Mouse (Mus musculus): Measurements from ENCODE around the gene Pim3.

Gene Pim3

DNA sequence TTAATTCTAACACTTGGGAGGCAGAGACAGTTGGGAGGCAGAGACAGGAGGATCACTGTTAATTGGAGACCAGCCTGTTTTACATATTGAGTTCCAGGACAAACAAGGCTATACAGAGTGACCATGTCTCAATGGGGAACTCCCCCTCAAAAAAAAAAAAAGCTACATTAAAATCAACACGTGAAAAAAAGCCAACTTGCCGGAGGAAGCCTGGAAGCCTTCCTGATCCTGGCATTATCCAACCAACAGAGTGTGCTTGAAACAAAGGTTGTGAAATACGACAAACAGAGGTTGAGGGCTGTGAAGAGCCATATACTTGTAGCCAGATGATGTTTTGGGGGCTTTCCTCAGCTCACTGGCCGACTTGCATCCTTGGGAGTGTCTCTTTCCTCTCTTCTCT lies 20.9 kb downstream of the Pim3 start:
- no peak for DNase-seq

DNA sequence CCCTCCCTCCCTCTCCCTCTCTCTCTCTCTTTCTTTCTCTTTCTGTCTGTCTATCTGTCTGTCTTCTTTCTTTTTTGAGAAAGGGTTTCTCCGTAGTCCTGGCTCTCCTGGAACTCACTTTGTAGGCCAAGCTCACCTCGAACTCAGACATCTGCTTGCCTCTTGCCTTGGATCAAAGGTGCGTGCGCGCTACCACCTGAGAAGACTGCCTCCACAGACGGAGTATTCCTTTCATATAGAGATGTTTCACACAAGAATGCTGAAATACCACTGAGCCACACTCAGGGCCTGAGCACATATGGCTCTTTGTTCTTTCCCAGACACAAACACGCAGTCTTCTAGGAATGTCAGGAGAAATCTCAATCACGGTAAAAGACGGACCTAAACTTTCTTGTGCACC lies 21.4 kb downstream of the Pim3 start:
- DNase-seq: no peak

DNA sequence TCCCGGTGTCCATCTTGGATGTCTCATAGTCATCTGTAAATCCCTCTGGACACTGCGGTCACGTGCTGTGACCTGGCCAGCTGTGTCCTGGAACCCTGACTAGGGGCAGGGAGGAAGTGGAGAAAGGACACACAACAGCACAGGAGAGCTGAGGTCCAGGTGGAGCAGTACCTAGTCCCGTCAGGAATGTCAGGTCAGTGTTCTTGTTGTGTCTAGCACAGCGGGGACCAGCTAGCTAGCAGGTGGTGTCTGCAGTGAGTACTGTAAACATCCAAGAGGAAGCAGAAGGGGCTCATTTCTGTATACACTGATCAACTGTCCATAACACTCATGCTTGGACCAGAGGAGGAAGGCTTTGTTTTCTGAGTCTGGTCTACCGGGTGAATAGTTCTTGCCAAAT lies 23.4 kb downstream of the Pim3 start:
- DNase-seq: no peak

DNA sequence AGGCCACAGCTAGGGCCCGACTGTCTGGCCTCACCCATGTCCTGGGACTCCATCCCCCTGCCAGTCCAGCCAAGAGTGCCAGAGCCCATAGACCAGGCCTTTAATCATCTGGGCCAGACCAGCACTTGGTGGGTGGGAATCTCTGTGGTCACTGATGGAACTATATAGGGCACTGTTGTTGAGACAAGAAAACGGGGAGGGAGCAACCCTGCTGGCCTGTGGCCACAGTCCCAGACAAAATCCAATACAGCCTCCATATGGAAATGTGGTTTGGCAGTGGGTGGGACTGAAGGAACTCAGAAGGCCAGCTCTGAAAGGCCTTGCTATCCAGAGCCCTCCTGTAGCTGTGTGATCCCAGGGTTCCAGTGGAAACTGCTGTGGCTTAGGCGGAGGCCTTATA lies 27.0 kb downstream of the Pim3 start:
- peak in 1 of 2 experiments; percentile 17 for DNase-seq

DNA sequence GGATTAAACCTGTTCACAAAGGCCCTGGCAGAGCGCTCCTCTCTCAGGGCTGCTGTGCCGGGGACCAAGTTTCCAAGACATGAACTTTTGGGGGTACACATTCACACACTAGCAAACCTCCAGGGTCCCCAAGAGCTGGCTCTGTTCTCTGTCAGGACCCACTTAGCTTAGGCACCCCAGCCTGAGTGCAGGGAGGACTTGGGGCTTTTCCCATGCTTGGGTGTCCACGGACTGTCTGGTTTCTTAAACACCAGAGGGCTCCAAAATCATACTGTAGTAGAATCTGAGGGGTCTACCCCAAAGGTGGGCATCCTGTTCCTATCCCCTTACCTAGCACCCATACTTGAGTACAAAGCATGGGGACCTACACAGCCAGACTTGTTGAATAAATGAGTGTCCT lies 28.0 kb downstream of the Pim3 start:
- DNase-seq: no peak

DNA sequence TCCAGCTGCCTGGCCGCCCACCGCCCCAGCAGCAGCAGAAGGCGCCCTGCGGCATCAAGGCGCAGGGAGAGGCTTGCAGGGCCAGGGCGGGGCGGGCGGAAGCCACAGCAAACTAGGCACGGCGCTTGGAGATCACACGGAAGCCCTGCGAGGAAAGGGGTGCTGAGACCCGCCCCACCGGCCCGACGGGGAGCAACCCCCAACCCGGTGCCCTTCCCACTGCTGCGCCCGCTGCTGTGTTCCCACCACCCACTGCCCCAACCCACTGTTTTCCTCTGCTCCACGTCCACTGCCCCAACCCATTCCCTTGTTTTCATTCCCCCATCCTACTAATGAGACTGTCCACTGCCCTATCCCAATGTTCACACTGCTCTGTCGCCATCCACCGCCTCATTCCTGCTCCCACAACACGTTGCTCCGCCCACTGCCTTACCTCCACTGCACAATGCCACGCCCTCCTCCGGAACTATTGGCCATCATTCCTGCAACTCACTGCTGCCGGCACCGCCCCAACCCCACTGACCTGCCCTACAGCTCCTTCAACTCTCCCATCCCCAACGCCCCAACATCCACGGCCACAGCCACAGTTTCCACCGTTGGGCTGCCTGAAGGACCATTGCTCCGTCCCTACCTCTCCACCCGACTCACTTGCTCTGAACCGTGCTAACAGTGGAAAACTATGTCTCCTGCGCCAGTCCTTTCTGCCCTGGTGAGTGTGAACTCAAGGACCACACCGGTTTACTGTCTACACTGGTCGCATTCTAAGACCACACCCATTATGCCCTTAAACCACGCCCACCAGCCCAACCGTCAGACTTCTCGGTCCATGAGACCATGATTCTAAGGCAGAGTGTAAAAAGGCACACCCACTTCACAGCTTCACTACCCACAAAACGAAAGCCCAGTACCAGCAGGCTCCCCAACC lies 29.0 kb downstream of the Pim3 start:
- DNase-seq: peak; percentile 87 to 92

DNA sequence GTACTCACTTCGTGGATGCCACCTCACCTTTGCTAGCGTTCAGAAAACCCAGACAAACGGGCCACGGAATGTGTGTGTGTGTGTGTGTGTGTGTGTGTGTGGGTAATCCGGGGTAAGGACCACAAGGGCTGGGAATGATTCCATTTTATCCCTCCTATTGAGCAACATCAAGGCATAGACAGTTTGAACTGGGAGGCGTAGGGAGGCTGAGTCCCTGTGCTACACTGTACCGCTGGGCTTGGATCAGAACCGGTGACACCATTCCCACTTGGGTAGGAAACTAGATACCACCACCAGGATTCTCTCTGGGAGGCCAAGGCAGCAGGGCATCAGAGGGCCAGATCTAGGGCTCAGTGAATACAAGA lies 29.7 kb downstream of the Pim3 start:
- DNase-seq: no peak

DNA sequence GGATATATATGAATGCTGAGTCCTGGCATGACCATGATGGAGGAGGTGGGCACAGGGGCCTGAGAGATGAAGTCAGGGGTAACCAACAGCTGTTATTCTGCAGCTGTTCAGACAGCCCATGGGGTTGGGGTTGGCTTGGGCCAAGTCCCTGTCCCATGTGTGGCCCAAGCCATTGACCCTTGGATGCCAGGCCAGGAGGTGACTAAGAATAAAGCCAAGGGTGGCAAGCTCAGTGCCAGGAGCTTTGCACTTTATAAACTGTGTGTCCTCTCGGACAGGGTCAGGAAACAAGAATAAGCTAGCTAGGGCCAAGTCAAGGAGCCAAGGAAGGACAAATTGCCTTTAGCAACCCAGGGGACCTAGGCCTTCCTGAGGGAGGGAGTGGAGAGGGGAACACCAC lies 30.3 kb downstream of the Pim3 start:
- no peak for DNase-seq

DNA sequence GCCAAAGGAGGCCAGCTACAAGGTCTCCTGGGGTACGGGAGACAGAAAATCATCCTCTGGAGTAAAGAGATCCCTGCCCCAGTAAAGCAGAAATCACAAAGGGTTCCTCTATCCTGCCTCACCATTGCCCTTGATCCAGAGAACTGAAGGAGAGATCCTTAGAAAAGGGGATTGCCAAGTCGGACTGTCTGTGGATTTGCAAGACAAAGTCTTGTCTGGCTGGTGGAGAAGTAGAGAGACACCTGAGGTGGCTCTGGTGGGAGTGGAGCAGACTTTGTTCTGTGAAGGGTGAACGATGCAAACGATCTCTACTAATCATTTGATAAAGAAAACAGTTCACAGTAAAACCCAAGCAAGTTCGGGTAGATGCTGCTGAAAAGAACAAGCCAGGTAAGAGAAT lies 30.9 kb downstream of the Pim3 start:
- no peak for DNase-seq

DNA sequence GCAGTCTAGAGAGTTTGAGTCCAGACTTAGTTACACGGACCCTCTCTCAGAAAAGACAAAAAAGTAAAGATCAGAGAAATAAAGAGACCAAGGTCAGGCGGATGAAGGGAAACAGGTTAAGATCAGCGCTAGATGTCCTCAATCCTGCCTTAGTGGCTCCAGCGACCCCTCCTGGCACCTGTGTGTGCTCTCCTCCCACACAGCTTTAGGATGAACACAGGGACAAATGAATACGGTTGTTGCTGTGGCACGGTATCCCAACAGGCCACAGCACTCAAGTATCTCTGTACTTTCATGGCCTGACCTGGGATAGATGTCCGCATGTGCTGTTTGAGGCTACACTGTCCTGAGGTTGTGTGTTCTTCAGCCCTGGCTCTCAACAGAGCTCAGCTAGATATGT lies 33.1 kb downstream of the Pim3 start:
- DNase-seq: no peak

DNA sequence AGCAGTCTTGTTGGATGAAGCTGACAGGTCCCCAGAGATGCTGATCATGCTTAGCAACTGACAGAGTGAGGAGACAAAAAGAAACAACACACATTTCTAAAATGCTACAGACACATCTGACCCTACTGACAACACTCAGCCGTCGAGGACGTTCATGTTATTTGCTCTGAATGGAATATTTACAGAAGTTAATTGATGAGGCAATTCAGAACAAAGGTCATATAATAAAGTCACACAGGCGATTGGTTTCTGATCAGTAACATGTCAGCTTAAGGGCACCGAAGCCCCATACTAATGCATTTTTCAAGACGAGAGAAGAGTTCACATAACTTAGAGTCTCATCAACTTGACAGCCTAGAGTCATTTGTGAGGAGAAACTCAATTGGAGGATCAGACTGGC lies 33.9 kb downstream of the Pim3 start:
- no peak for DNase-seq

DNA sequence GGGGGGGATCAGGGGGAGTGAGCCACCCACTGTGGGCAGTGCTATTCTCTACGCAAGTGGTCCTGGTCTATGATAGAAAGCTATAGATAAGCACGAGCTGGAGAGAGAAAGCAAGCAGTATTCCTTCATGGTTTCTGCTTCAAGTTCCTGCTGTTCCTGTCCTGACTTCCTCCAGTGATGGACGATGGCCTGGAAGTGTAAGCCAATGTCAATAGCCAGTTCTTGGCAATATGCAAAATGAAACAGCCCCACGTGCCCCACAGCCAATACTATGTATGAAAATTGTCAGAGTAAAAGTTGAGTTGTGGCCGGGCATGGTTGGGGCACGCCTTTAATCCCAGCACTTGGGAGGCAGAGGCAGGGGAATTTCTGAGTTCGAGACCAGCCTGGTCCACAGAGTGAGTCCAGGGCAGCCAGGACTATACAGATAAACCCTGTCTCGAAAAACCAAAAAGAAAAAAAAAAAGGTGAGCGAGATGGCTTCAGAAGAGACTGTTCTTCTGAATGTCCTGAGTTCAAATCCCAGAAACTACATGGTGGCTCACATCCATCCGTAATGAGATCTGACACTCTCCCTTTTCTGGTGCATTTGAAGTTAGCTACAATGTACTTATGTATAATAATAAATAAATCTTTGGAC lies 34.5 kb downstream of the Pim3 start:
- DNase-seq: no peak

DNA sequence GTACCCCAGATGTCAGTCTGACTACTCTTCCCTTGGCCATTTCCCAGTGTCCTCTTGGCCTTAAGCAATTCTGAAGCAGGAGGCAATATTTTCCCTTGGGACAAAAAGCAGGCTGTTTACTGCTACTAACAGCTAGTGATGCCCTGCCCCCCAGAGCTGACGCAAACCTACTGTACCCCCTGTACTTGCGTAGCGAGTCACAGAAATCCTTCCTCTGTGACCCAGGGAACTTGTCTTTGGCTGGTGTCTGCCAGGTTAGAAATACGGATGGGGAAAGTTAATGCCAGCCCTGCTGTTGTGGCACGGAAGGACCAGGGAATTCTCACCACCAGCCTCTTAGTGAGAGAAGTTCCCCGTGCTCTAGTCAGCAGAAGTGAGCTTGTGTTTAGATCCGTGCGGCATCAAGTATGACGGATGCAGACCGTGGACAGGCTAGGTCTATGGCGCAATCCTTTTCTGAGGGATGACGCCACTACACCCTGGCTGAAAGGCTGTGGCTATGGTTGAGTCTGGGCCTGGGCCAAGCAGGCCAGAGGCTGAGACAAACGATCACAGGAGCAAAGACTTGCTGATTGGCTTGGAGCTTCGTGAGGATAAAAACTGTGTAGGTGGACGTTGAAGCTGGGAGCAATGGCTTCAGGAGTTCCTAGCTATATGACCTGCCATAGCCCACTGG lies 40.4 kb downstream of the Pim3 start:
- DNase-seq: no peak

DNA sequence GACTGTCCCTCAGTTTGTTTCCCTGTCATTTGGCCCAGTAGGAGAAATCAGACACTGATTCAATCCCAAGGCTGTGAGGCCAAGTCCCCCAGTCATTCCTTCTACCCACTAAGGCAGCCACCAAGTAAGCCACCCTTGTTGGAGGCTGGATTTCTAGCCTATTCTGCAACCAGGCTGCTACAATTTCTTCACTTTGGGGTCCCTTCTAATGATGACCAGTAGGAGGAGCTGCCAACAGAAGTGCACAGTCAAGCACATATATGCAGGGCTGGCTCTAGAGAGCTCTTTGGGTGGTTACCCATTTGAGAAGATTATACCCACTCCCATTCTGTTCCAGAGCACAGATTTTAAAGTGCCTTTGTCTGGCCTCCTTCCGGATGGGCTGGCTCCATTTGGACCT lies 41.1 kb downstream of the Pim3 start:
- DNase-seq: no peak

DNA sequence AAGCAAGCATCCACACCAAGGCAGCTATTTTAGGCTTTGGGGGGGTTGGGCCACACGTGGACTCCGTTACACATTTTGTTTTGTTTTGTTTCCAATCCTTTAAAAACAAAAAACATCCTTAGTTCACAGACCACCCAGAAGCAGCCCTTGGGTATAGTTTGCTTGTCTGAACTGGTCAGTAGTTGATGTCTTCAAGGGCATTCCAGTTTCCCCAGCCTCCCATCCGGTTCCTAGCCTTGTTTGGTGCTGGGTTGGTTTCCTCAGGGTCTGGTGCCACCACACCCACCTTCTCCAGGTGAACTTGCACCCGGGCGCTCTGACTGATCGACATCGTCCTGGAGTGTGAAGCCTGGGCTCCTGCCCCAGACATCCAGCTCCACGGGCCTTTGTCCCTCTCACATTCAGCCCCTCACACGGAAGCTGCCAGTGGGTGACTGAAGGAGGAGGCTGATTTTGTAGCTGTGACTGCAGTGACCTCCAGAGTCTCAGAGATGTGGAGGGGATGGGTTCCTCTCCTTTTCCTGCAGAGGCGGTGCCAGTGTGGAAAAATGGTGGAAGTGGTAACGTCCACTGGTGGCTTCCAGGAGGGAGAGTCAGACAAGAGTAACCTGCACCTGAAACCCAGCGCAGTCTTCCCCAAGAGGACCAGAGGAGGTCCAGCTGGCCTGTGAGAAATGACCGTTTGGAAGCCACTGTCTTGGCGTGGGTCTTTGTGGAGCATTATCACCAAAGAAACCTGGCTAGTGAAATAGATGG lies 42.2 kb downstream of the Pim3 start:
- DNase-seq: no peak

DNA sequence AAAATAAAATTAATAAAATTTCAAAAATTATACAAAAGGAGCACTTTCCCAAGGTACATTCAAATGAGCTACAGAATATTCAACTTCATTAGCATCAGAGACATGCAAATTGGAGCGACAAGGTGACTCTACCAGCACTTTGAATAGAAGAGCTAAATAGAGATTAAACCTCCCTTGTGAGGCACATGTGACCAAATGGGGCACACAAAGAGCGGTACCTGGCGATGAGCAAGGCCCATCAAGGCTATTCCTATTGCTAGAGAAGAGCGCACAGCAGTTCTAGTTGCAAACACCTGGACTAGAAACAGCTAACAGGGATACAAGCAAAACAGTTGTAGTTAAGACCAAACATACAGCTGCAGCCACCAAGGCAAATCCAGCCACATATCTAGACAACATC lies 44.4 kb downstream of the Pim3 start:
- DNase-seq: no peak

DNA sequence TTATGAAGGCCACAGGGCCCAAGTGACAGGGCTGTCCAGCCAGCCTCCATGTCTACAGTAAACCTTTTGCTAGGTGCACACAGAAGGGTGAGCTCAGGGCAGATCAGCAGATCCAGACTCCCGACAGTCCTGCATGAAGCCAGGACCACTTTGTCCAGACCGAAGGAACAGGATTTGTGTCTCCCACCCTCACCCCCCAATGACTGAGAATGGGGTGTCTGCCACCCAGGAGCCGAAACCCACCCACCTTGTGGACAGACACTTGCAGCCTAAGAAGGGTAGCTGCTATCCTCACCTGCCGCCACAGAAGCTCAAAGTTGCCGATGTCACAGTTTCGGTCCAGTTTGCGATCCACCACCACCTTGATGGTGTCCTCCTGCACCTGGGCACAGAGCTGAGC lies 53.1 kb downstream of the Pim3 start:
- no peak for DNase-seq
